Mouse (Mus musculus): ENCODE measurements at regions not wholly inside any gene's neighbourhood (a gene's known extent, or its start where the extent isn't known, plus 50 kb on each side); places are given as distances from the start of the nearest gene placed in this dataset.

DNA sequence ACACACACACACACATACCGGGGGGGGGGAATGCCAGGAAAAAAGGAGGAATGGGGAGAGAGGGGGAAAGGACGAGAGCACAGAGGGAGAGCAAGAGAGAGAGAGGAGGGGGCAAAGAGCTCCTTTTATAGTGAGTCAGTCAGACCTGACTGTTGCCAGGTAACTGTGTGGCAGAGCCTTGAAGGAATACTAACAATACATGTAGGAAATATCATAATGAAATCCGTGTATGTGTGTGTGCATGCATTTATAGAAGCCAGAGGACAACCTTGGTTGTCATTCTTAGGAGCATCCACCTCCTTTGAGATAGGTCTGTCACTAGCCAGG, 127.6 kb upstream of the Med14 start:
- TF ChIP-seq CTCF (conservative IDR thresholded peaks at IDR 0.05; ENCODE audit: insufficient read depth, insufficient read length, low read depth, low read length) (no peak), POLR2A (IDR thresholded peaks at IDR 0.05; ENCODE audit: low read depth, low read length) (no peak)

Measured in kidney, adult 2 months (tissue).